Mouse (Mus musculus) A20 (cell line): ENCODE data around the gene S1pr2.
"Not testable (repeated sequence)": the region's sequence is repeated elsewhere in the genome, so short reads cannot be mapped to it uniquely, and the experiment has no call there.

Experiments used
- DNase-seq: peaks from one replicate; pipeline ENCODE4 v3.0.0-alpha.2; 2011; ENCODE audit warnings: low read depth, low spot score

S1pr2 gene

GRCm38 (mm10) chr9:20976216-20976960, at the start of gene S1pr2:
Gene S1pr2 (minus strand): TSS chr9:20976781.
- peak; percentile 93 for DNase-seq

- no peak for DNase-seq
These were observed 48.8 kb upstream of the S1pr2 start for GRCm38 (mm10) chr9:21025258-21025810.

- DNase-seq = no peak
These were observed 46.1 kb upstream of the S1pr2 start for GRCm38 (mm10) chr9:21022726-21023125.

GRCm38 (mm10) chr9:21022288-21022687, 45.7 kb upstream of the S1pr2 start:
- DNase-seq = no peak

- no peak for DNase-seq
These were observed 44.8 kb upstream of the S1pr2 start for GRCm38 (mm10) chr9:21021363-21021762.

- no peak for DNase-seq
These were observed 42.0 kb upstream of the S1pr2 start for GRCm38 (mm10) chr9:21018600-21018999.

GRCm38 (mm10) chr9:21017177-21017575, 40.6 kb upstream of the S1pr2 start:
- DNase-seq = peak; percentile 46

- DNase-seq = peak; percentile 68
These were observed 40.0 kb upstream of the S1pr2 start for GRCm38 (mm10) chr9:21016331-21017176.

GRCm38 (mm10) chr9:21015571-21016130, 39.1 kb upstream of the S1pr2 start, which contains the start of gene Icam1:
Gene Icam1 (plus strand): TSS chr9:21015985.
- DNase-seq = peak; percentile 83

- peak; percentile 80 for DNase-seq
These were observed 38.4 kb upstream of the S1pr2 start for GRCm38 (mm10) chr9:21014691-21015570.

- DNase-seq = peak; percentile 14
These were observed 35.8 kb upstream of the S1pr2 start for GRCm38 (mm10) chr9:21012368-21012767.

- DNase-seq = no peak
These were observed 35.3 kb upstream of the S1pr2 start for GRCm38 (mm10) chr9:21011846-21012312.

GRCm38 (mm10) chr9:21010939-21011541, 34.5 kb upstream of the S1pr2 start:
- DNase-seq = not testable (repeated sequence)

GRCm38 (mm10) chr9:21010362-21010761, 33.8 kb upstream of the S1pr2 start:
- no peak for DNase-seq

- DNase-seq = peak; percentile 11
These were observed 31.4 kb upstream of the S1pr2 start for GRCm38 (mm10) chr9:21008007-21008406.

- no peak for DNase-seq
These were observed 30.9 kb upstream of the S1pr2 start for GRCm38 (mm10) chr9:21007313-21007952.

- DNase-seq = peak; percentile 84
These were observed 26.3 kb upstream of the S1pr2 start, which contains the start of gene Mrpl4 for GRCm38 (mm10) chr9:21002627-21003551. Gene Mrpl4 (plus strand): TSS chr9:21002738.

- no peak for DNase-seq
These were observed 25.7 kb upstream of the S1pr2 start for GRCm38 (mm10) chr9:21002270-21002626.
